Mouse (Mus musculus) embryonic facial prominence, embryonic 11.5 days (tissue): ENCODE results near the gene Hcrtr1. TPM values are rescaled to one million over a fixed set of nuclear protein-coding genes. Genes with fewer than 3 reads are reported as not detected.
A peak's percentile ranks its signal among the peaks of the same experiment; 100 is the strongest.

Experiments
- ATAC-seq: fragments of 200-750 bp; cut with Nextera tagmentation; replicated peaks from 2 replicates; pipeline ENCODE4 v1.8.0; 2017; ENCODE audit warnings: low read depth; ENCODE audit not compliant: insufficient number of reproducible peaks, low FRiP score, low TSS enrichment
- DNase-seq: peaks from one replicate; pipeline ENCODE4 v3.0.0-alpha.2; 2015; ENCODE audit warnings: low spot score
- H3K27ac ChIP-seq: fragments of 300-500 bp; sonication (generic); replicated peaks from 2 replicates; pipeline ENCODE4 v1.5.1; 2014; ENCODE audit warnings: mild to moderate bottlenecking, low read depth, low read length, control low read depth
- H3K27me3 ChIP-seq: fragments of 300-500 bp; sonication (generic); 2 replicates; pipeline ENCODE4 v1.6.1; 2014; ENCODE audit warnings: mild to moderate bottlenecking, low read length, moderate library complexity, mixed read lengths; ENCODE audit not compliant: control insufficient read depth, insufficient read depth
- H3K36me3 ChIP-seq: fragments of 300-500 bp; sonication (generic); replicated peaks from 2 replicates; pipeline ENCODE4 v1.6.1; 2014; ENCODE audit warnings: low read depth, mild to moderate bottlenecking, low read length, moderate library complexity, mixed read lengths; ENCODE audit not compliant: control insufficient read depth, insufficient read depth
- H3K4me1 ChIP-seq: fragments of 300-500 bp; sonication (generic); 2 replicates; pipeline ENCODE4 v1.6.1; 2014; ENCODE audit warnings: low read length, mixed read lengths; ENCODE audit not compliant: control insufficient read depth, insufficient read depth
- H3K4me2 ChIP-seq: fragments of 300-500 bp; sonication (generic); 2 replicates; pipeline ENCODE4 v1.6.1; 2014; ENCODE audit warnings: low read depth, mild to moderate bottlenecking, control low read depth, low read length, moderate library complexity
- H3K4me3 ChIP-seq: fragments of 300-500 bp; sonication (generic); 2 replicates; pipeline ENCODE4 v1.5.1; 2014; ENCODE audit warnings: low read depth, low read length, control low read depth
- H3K9ac ChIP-seq: fragments of 300-500 bp; sonication (generic); replicated peaks from 2 replicates; pipeline ENCODE4 v1.6.1; 2014; ENCODE audit warnings: mild to moderate bottlenecking, control low read depth, low read length
- H3K9me3 ChIP-seq: fragments of 300-500 bp; sonication (generic); replicated peaks from 2 replicates; pipeline ENCODE4 v1.6.1; 2016; ENCODE audit warnings: mild to moderate bottlenecking, low read length, inconsistent platforms, mixed read lengths; ENCODE audit not compliant: control insufficient read depth
- WGBS: fragments of 180-500 bp; shearing (Covaris S2); extraction: QIAGEN DNeasy Blood & Tissue Kit; methylation state at CpG from one replicate; pipeline ENCODE4 v1.1.7; 2014; 5-methylcytosine and 5-hydroxymethylcytosine counted together
- polyA plus RNA-seq: library from polyadenylated mRNA; unstranded; fragments of >200 nt; fragmentation: Nextera tagmentation; extraction: Ambion mirVana; gene quantifications from 2 replicates; pipeline ENCODE4 v1.2.1, GENCODE M21; 2014

Hcrtr1 gene
- polyA plus RNA-seq, 1 experiment from 2014 or later, result 0.31 TPM

- Histone ChIP-seq H3K4me2 (no peak overlapping the region), H3K36me3 (no peaks in the 10 kb centered on the region; the same call in none of the 2 replicates), H3K4me1 (no peaks in the 10 kb centered on the region), H3K4me3 (no peak overlapping the region), H3K9ac (no peak overlapping the region), H3K27ac (no peak overlapping the region), H3K9me3 (no peaks in the 10 kb centered on the region), H3K27me3 (no peaks in the 10 kb centered on the region)
- DNase-seq (no peak), ATAC-seq (no peak)
- WGBS, result 82% methylated on average over 5 of the region's 5 CpGs
These were observed 10.3 kb downstream of the Hcrtr1 start for GRCm38 (mm10) chr4:130128907-130129306.

GRCm38 (mm10) chr4:130125935-130126334 lies 13.2 kb downstream of the Hcrtr1 start:
- H3K9me3 ChIP-seq, result no peaks in the 10 kb centered on the region
- no peak overlapping the region for H3K4me3 ChIP-seq
- H3K4me1 ChIP-seq, result no peaks in the 10 kb centered on the region
- no peak overlapping the region for H3K9ac ChIP-seq
- DNase-seq (no peak), ATAC-seq (no peak)
- no peak overlapping the region for H3K4me2 ChIP-seq
- no peak overlapping the region for H3K27ac ChIP-seq
- H3K27me3 ChIP-seq, result no peaks in the 10 kb centered on the region
- 22% methylated on average over 5 of the region's 5 CpGs for WGBS
- H3K36me3 ChIP-seq, result no peaks in the 10 kb centered on the region; the same call in none of the 2 replicates

- Histone ChIP-seq H3K36me3 (no peaks in the 10 kb centered on the region; the same call in none of the 2 replicates), H3K9me3 (no peaks in the 10 kb centered on the region), H3K4me3 (no peak overlapping the region), H3K9ac (no peak overlapping the region), H3K4me1 (no peaks in the 10 kb centered on the region), H3K4me2 (no peak overlapping the region), H3K27me3 (no peaks in the 10 kb centered on the region), H3K27ac (no peak overlapping the region)
- ATAC-seq (no peak), DNase-seq (no peak)
- 96% methylated on average over 6 of the region's 6 CpGs for WGBS
These were observed 14.0 kb downstream of the Hcrtr1 start for GRCm38 (mm10) chr4:130125164-130125563.

DNA sequence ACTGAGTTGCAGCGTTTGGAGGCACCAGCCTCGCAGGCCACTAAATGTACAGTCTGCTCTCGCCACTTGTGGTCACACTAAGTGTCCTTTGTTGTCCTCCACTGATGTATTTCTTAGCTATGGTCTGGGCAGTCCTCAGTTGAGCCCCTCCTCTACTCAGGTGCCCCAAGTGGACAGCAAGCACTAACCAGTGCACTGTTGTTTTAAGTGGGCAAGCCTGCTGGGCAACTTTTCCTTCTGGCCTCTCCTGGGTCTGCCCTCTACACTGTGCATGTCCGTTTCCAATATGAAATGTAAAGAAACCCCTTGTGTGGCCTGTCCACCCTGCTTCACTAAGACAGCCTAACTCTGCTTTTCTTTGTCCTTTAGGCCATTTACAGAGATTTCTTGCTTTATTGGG lies 15.0 kb downstream of the Hcrtr1 start:
- no peaks in the 10 kb centered on the region; the same call in none of the 2 replicates for H3K36me3 ChIP-seq

GRCm38 (mm10) chr4:130123020-130123419 lies 16.1 kb downstream of the Hcrtr1 start:
- H3K27ac ChIP-seq, result no peak overlapping the region
- H3K4me1 ChIP-seq, result no peaks in the 10 kb centered on the region
- peak; percentile 22 for DNase-seq
- no peak overlapping the region for H3K4me3 ChIP-seq
- no peaks in the 10 kb centered on the region for H3K9me3 ChIP-seq
- WGBS, result 67% methylated on average over 5 of the region's 5 CpGs
- no peak overlapping the region for H3K9ac ChIP-seq
- H3K27me3 ChIP-seq, result no peaks in the 10 kb centered on the region
- H3K36me3 ChIP-seq, result no peaks in the 10 kb centered on the region; the same call in none of the 2 replicates
- no peak for ATAC-seq
- H3K4me2 ChIP-seq, result no peak overlapping the region

More for the DNA sequence above, 15.0 kb downstream of the Hcrtr1 start:
- no peaks in the 10 kb centered on the region for H3K27me3 ChIP-seq
- no peak overlapping the region for H3K9ac ChIP-seq
- no peaks in the 10 kb centered on the region for H3K4me1 ChIP-seq
- no peak overlapping the region for H3K27ac ChIP-seq
- 90% methylated on average over 4 of the region's 4 CpGs for whole genome bisulfite sequencing
- ATAC-seq (no peak), DNase-seq (no peak)
- no peaks in the 10 kb centered on the region for H3K9me3 ChIP-seq
- H3K4me2 ChIP-seq, result no peak overlapping the region
- H3K4me3 ChIP-seq, result no peak overlapping the region

GRCm38 (mm10) chr4:130121560-130121959 lies 17.6 kb downstream of the Hcrtr1 start:
- no peaks in the 10 kb centered on the region; the same call in none of the 2 replicates for H3K36me3 ChIP-seq
- 68% methylated on average over 8 of the region's 8 CpGs for WGBS

DNA sequence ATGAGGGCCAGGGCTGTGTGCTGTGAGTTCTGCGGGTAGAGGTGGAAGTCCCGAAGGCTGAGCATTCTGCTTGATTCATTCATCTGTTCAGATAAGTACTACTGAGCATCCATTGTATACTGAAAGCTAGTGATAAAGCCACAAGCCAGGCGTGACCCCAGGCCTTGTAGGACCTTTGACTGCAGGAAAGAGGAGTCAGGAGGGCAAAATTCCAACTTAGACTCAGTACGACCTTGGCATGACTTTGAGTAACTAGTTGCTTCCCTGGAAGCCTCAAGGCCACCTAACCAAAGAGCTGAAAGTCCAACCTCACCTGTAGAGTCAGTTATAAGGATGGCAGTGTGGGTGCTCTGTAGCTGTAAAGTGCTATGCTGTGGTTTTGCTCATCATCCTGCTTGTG lies 18.4 kb downstream of the Hcrtr1 start:
- DNase-seq, result no peak
- Histone ChIP-seq H3K4me2 (no peak overlapping the region), H3K27me3 (no peaks in the 10 kb centered on the region), H3K9ac (no peak overlapping the region), H3K9me3 (no peaks in the 10 kb centered on the region), H3K27ac (no peak overlapping the region), H3K36me3 (no peaks in the 10 kb centered on the region; the same call in none of the 2 replicates), H3K4me3 (no peak overlapping the region), H3K4me1 (no peaks in the 10 kb centered on the region)
- WGBS, result 75% methylated on average over 4 of the region's 4 CpGs
- no peak for ATAC-seq

More at GRCm38 (mm10) chr4:130121560-130121959, 17.6 kb downstream of the Hcrtr1 start:
- Histone ChIP-seq H3K9ac (no peak overlapping the region), H3K4me1 (no peaks in the 10 kb centered on the region), H3K9me3 (no peaks in the 10 kb centered on the region), H3K27me3 (no peaks in the 10 kb centered on the region), H3K4me3 (no peak overlapping the region), H3K4me2 (no peak overlapping the region), H3K27ac (no peak overlapping the region)
- no peak for ATAC-seq
- DNase-seq, result no peak

DNA sequence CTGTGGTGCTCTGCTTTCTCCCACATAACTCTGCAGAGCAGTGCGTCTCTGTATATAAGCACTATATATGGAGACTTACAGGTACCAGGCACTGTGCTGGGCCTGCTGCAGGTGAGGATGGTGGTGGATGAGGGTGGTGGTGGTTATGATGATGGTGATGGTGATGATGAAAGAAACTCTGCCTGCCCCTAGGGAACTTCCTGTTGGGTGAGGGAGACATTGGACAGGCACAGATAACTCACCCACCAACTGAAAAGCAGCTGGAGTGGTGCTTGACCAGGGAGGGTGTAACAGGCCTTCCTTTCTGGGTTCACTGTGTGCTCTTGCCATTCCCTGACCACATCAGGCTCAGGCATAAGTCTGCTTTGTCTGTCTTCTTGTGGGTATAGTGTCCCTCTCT lies 26.4 kb downstream of the Hcrtr1 start:
- Histone ChIP-seq H3K9ac (no peak overlapping the region), H3K27me3 (no peaks in the 10 kb centered on the region), H3K4me2 (no peak overlapping the region), H3K9me3 (no peaks in the 10 kb centered on the region), H3K36me3 (no peaks in the 10 kb centered on the region), H3K27ac (no peak overlapping the region), H3K4me1 (no peaks in the 10 kb centered on the region), H3K4me3 (no peak overlapping the region)
- WGBS, result 86% methylated on average over 1 of the region's 1 CpGs
- DNase-seq (no peak), ATAC-seq (no peak)
